Mouse (Mus musculus): ENCODE data around the gene Frmd5. TPM values are rescaled to one million over a fixed set of nuclear protein-coding genes. Genes with fewer than 3 reads are reported as not detected.
"Not testable (repeated sequence)": the region's sequence is repeated elsewhere in the genome, so short reads cannot be mapped to it uniquely, and the experiment has no call there.

The Frmd5 gene
- polyA plus RNA-seq, 1 experiment from 2014 or later, result 3.3 TPM

GRCm38 (mm10) chr2:121511401-121511800 lies 295.5 kb downstream of the Frmd5 start:
- Histone ChIP-seq H3K27me3 (replicated peaks; ENCODE audit: control insufficient read depth, insufficient read depth, low read length) (no peaks in the 10 kb centered on the region), H3K27ac (ENCODE audit: low read depth) (no peak overlapping the region)
- ATAC-seq (replicated peaks; ENCODE audit: low FRiP score, low TSS enrichment, low read depth), result no peak

GRCm38 (mm10) chr2:121509584-121509983 lies 297.3 kb downstream of the Frmd5 start:
- Histone ChIP-seq H3K36me3 (ENCODE audit: control insufficient read depth, insufficient read depth, low read length) (peaks cover 22% of the 10 kb centered on the region), H3K4me1 (replicated peaks; ENCODE audit: control insufficient read depth, insufficient read depth, low read length) (peaks cover 15% of the 10 kb centered on the region), H3K4me2 (ENCODE audit: low read length) (peak overlapping the region; percentile 48), H3K27ac (ENCODE audit: low read depth) (no peak overlapping the region), H3K9ac (ENCODE audit: low read length) (peak overlapping the region; percentile 30; the same call in 1 of the 2 replicates), H3K9me3 (ENCODE audit: control insufficient read depth, low read length) (no peaks in the 10 kb centered on the region), H3K4me3 (ENCODE audit: low read depth, low read length) (peak overlapping the region; percentile 35), H3K27me3 (replicated peaks; ENCODE audit: control insufficient read depth, insufficient read depth, low read length) (no peaks in the 10 kb centered on the region)
- DNase-seq (ENCODE audit: low spot score) (peak; percentile 70), ATAC-seq (replicated peaks; ENCODE audit: low FRiP score, low TSS enrichment, low read depth) (peak; percentile 63; the same call in 1 of the 2 replicates)
- WGBS, result 26% methylated on average over 16 of the region's 16 CpGs

More at GRCm38 (mm10) chr2:121511401-121511800, 295.5 kb downstream of the Frmd5 start:
- WGBS, result 92% methylated on average over 8 of the region's 8 CpGs
- Histone ChIP-seq H3K4me1 (replicated peaks; ENCODE audit: control insufficient read depth, insufficient read depth, low read length) (peaks cover 15% of the 10 kb centered on the region), H3K4me3 (ENCODE audit: low read depth, low read length) (no peak overlapping the region), H3K9ac (ENCODE audit: low read length) (no peak overlapping the region), H3K36me3 (ENCODE audit: control insufficient read depth, insufficient read depth, low read length) (peaks cover 26% of the 10 kb centered on the region), H3K9me3 (ENCODE audit: control insufficient read depth, low read length) (no peaks in the 10 kb centered on the region), H3K4me2 (ENCODE audit: low read length) (no peak overlapping the region)
- no peak for DNase-seq (ENCODE audit: low spot score)

- Histone ChIP-seq H3K27me3 (replicated peaks; ENCODE audit: control insufficient read depth, insufficient read depth, low read length) (no peaks in the 10 kb centered on the region), H3K4me3 (ENCODE audit: low read depth, low read length) (peak overlapping the region; percentile 60), H3K27ac (ENCODE audit: low read depth) (no peak overlapping the region), H3K4me1 (replicated peaks; ENCODE audit: control insufficient read depth, insufficient read depth, low read length) (peaks cover 15% of the 10 kb centered on the region), H3K4me2 (ENCODE audit: low read length) (peak overlapping the region; percentile 85), H3K9ac (ENCODE audit: low read length) (peak overlapping the region; percentile 58), H3K9me3 (ENCODE audit: control insufficient read depth, low read length) (no peaks in the 10 kb centered on the region), H3K36me3 (ENCODE audit: control insufficient read depth, insufficient read depth, low read length) (peaks cover 18% of the 10 kb centered on the region)
- DNase-seq (ENCODE audit: low spot score) (no peak), ATAC-seq (replicated peaks; ENCODE audit: low FRiP score, low TSS enrichment, low read depth) (no peak)
- 69% methylated on average over 2 of the region's 2 CpGs for WGBS
Observed at GRCm38 (mm10) chr2:121507951-121508330, 298.9 kb downstream of the Frmd5 start.

- Histone ChIP-seq H3K9me3 (ENCODE audit: control insufficient read depth, low read length) (no peaks in the 10 kb centered on the region), H3K27me3 (replicated peaks; ENCODE audit: control insufficient read depth, insufficient read depth, low read length) (no peaks in the 10 kb centered on the region), H3K4me3 (ENCODE audit: low read depth, low read length) (peak overlapping the region; percentile 60), H3K4me1 (replicated peaks; ENCODE audit: control insufficient read depth, insufficient read depth, low read length) (peaks cover 15% of the 10 kb centered on the region), H3K36me3 (ENCODE audit: control insufficient read depth, insufficient read depth, low read length) (peaks cover 17% of the 10 kb centered on the region), H3K27ac (ENCODE audit: low read depth) (no peak overlapping the region), H3K4me2 (ENCODE audit: low read length) (peak overlapping the region; percentile 85), H3K9ac (ENCODE audit: low read length) (peak overlapping the region; percentile 58)
- DNase-seq (ENCODE audit: low spot score) (no peak), ATAC-seq (replicated peaks; ENCODE audit: low FRiP score, low TSS enrichment, low read depth) (no peak)
- 4% methylated on average over 12 of the region's 12 CpGs for WGBS
Observed at GRCm38 (mm10) chr2:121507173-121507950, 299.5 kb downstream of the Frmd5 start.

GRCm38 (mm10) chr2:121505942-121506882 lies 300.7 kb downstream of the Frmd5 start, which contains the start of the genes Mfap1a and Wdr76:
Gene Mfap1a (minus strand): TSS chr2:121506665.
Gene Wdr76 (plus strand): TSS chr2:121506723.
- H3K4me1 ChIP-seq (replicated peaks; ENCODE audit: control insufficient read depth, insufficient read depth, low read length), result peaks cover 15% of the 10 kb centered on the region
- H3K9ac ChIP-seq (ENCODE audit: low read length), result peak within 1 kb of the TSS; percentile 58
- H3K36me3 ChIP-seq (ENCODE audit: control insufficient read depth, insufficient read depth, low read length); H3K27me3 ChIP-seq (replicated peaks; ENCODE audit: control insufficient read depth, insufficient read depth, low read length); H3K9me3 ChIP-seq (ENCODE audit: control insufficient read depth, low read length); H3K27ac ChIP-seq (ENCODE audit: low read depth): not testable (repeated sequence)
- H3K4me3 ChIP-seq (ENCODE audit: low read depth, low read length), result peak within 1 kb of the TSS; percentile 60
- peak within 1 kb of the TSS; percentile 85 for H3K4me2 ChIP-seq (ENCODE audit: low read length)
- WGBS, result 1% methylated on average over 38 of the region's 42 CpGs
- peak; percentile 89 for DNase-seq (ENCODE audit: low spot score)
- peak; percentile 93 for ATAC-seq (replicated peaks; ENCODE audit: low FRiP score, low TSS enrichment, low read depth)

- not testable (repeated sequence) for DNase-seq (ENCODE audit: low spot score); H3K36me3 ChIP-seq (ENCODE audit: control insufficient read depth, insufficient read depth, low read length); H3K9me3 ChIP-seq (ENCODE audit: control insufficient read depth, low read length); H3K27ac ChIP-seq (ENCODE audit: low read depth); H3K4me2 ChIP-seq (ENCODE audit: low read length); ATAC-seq (replicated peaks; ENCODE audit: low FRiP score, low TSS enrichment, low read depth); H3K4me1 ChIP-seq (replicated peaks; ENCODE audit: control insufficient read depth, insufficient read depth, low read length); H3K27me3 ChIP-seq (replicated peaks; ENCODE audit: control insufficient read depth, insufficient read depth, low read length); H3K4me3 ChIP-seq (ENCODE audit: low read depth, low read length); H3K9ac ChIP-seq (ENCODE audit: low read length)
- 86% methylated on average over 1 of the region's 6 CpGs for WGBS
Observed at GRCm38 (mm10) chr2:121501550-121501949, 305.3 kb downstream of the Frmd5 start.

Other genes with a start within 250 kb of the Frmd5 start
- 22.3 and 22.7 TPM in 2 replicates for gene Casc4, start 59.9 kb upstream of the Frmd5 start, polyA plus RNA-seq (2014; fragmentation: Nextera tagmentation; extraction: Ambion mirVana)
- 51.8 and 60.3 TPM in 2 replicates for gene Ctdspl2, start 148.9 kb upstream of the Frmd5 start, polyA plus RNA-seq (2014; fragmentation: Nextera tagmentation; extraction: Ambion mirVana)
- 0.09 and 0.30 TPM in 2 replicates for gene Mageb3, start 149.0 kb upstream of the Frmd5 start, polyA plus RNA-seq (2014; fragmentation: Nextera tagmentation; extraction: Ambion mirVana)
- 12.0 and 12.4 TPM in 2 replicates for gene Eif3j1, start 221.5 kb upstream of the Frmd5 start, polyA plus RNA-seq (2014; fragmentation: Nextera tagmentation; extraction: Ambion mirVana)

Measured in intestine, embryonic 14.5 days (tissue).